Mouse (Mus musculus): ENCODE data around the gene Ms4a6d.

DNA sequence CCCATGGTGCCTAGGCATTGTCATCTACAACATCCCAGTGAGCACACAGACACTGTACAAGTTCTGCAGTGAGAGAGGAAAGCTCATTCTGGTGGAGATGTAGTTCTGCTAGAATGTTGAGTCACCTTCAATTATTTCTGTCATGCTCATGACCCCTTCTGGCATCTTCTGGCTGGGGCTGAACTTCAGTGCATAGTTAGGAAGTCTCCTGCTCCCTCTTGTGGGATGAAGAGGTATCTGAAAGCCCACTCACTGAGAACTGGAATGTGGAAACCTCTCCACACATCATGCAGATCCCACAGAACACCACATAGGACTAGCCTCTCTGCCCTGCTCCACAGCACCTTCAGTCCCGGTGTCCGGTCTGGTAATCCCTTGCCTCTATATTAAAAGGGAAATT, 2.6 kb downstream of the Ms4a6d start:
- TF ChIP-seq CTCF (IDR thresholded peaks at IDR 0.05; ENCODE audit: low read depth) (peak; percentile 58), EP300 (IDR thresholded peaks at IDR 0.05; ENCODE audit: low read depth) (no peak)
